In genomic region chr11:116329314-116330210, GRCm38 (mm10) we compare ENCODE assay signal across 9 mouse cellular contexts. TPM values are rescaled to one million over a fixed set of nuclear protein-coding genes. Genes with fewer than 3 reads are reported as not detected.
DNase-seq lines count a peak whose midpoint lies in the region; ATAC-seq and TF ChIP-seq lines count a peak whose summit lies in the region.
"Had no signal": no experiment of that assay in that cellular context is flagged by ENCODE, and none has a peak within 500 bp of the region (broad histone marks: within the 10 kb centered on the region; RNA-seq: fewer than 3 reads in every experiment).

No protein-coding gene starts in this region.

- ATAC-seq in heart, postnatal 0 days (ENCODE audit: insufficient read depth, low read depth), result peak; percentile 47; the same call in 1 of the 2 replicates
- no peak for ATAC-seq in megakaryocyte progenitor cell, adult 5-6 weeks (replicated peaks; ENCODE audit: poor library complexity)

- no peak for TF ChIP-seq EP300 in heart, postnatal 0 days (IDR thresholded peaks at IDR 0.05; ENCODE audit: low read depth)

- H3K36me3 ChIP-seq in heart, postnatal 0 days (replicated peaks; ENCODE audit: control insufficient read depth, insufficient read depth, low read length), result no peaks in the 10 kb centered on the region
- H3K36me3 ChIP-seq in midbrain, embryonic 10.5 days, result no peaks in the 10 kb centered on the region

- TF ChIP-seq CTCF in heart, postnatal 0 days (IDR thresholded peaks at IDR 0.05; ENCODE audit: low read depth), result no peak
- no peak for TF ChIP-seq CTCF in brain, embryonic 14.5 days (IDR thresholded peaks at IDR 0.05; ENCODE audit: borderline replicate concordance, extremely low read depth, insufficient read depth, insufficient read length)

- H3K27me3 ChIP-seq in heart, postnatal 0 days (ENCODE audit: control insufficient read depth, insufficient read depth, low read length), result peaks cover 20% of the 10 kb centered on the region
- H3K27me3 ChIP-seq in midbrain, embryonic 10.5 days (ENCODE audit: low read depth, poor library complexity, severe bottlenecking), result peaks cover 41% of the 10 kb centered on the region

- no peak for TF ChIP-seq POLR2A in brain, embryonic 14.5 days (IDR thresholded peaks at IDR 0.05; ENCODE audit: borderline replicate concordance, extremely low read depth, insufficient read depth, insufficient read length, poor library complexity, severe bottlenecking)

- no peaks in the 10 kb centered on the region for H3K4me1 ChIP-seq in heart, postnatal 0 days (ENCODE audit: control insufficient read depth, insufficient read depth)
- H3K4me1 ChIP-seq in midbrain, embryonic 10.5 days, result peaks cover 72% of the 10 kb centered on the region

- no peaks in the 10 kb centered on the region for H3K9me3 ChIP-seq in heart, postnatal 0 days (replicated peaks; ENCODE audit: control insufficient read depth, low read length)
- H3K9me3 ChIP-seq in midbrain, embryonic 10.5 days (replicated peaks), result no peaks in the 10 kb centered on the region

- no peak overlapping the region for H3K9ac ChIP-seq in heart, postnatal 0 days (replicated peaks; ENCODE audit: low read depth, low read length)

- H3K27ac ChIP-seq in heart, postnatal 0 days (ENCODE audit: low read depth), result no peak overlapping the region
- peak overlapping the region; percentile 86 for H3K27ac ChIP-seq in midbrain, embryonic 10.5 days (replicated peaks)

- no peak overlapping the region for H3K4me3 ChIP-seq in heart, postnatal 0 days (ENCODE audit: low read depth, low read length)
- peak overlapping the region; percentile 20; the same call in 1 of the 2 replicates for H3K4me3 ChIP-seq in midbrain, embryonic 10.5 days
- H3K4me3 ChIP-seq: erythroblast, embryonic 14.5 days had no signal

- no peak for DNase-seq in heart, postnatal 0 days (ENCODE audit: low spot score)
- no peak for DNase-seq in heart, adult 8-10 months (ENCODE audit: low spot score)
- DNase-seq in brain, embryonic 14.5 days (ENCODE audit: low read depth), result peak; percentile 94
- DNase-seq in kidney, adult 8-10 months, result peak; percentile 49 to 63
- DNase-seq in midbrain, embryonic 10.5 days (ENCODE audit: low spot score), result no peak
- DNase-seq in thymus, postnatal 36 days, result no peak
- no peak for DNase-seq in B cell, adult 2 months

- no peak overlapping the region for H3K4me2 ChIP-seq in heart, postnatal 0 days (ENCODE audit: low read depth, low read length)

- WGBS in heart, postnatal 0 days, result 52% methylated on average over 17 of the region's 18 CpGs
- 45% methylated on average over 18 of the region's 18 CpGs for WGBS in midbrain, embryonic 10.5 days

RNA-seq across cellular contexts. Expression of gene Foxj1, which starts 5.6 kb away (rescaled TPM):
- 2.7 TPM in 1 of 2 replicates, not detected in the other for total RNA-seq in heart, postnatal 0 days (2014; rRNA removed; ENCODE audit: low replicate concordance)
- 0.04 and 1.0 TPM in 2 replicates for polyA plus RNA-seq in heart, postnatal 0 days (2015; fragmentation: Nextera tagmentation; extraction: Ambion mirVana)
- total RNA-seq in heart, adult 8-10 months (2022), result under 1 TPM in 1 of 4 experiments, not detected in 3; 0.26 TPM
- polyA plus RNA-seq in brain, embryonic 14.5 days (2012; rRNA removed), result 22.2 and 29.7 TPM in 2 replicates
- 7.1 and 8.4 TPM in 2 replicates for polyA plus RNA-seq in midbrain, embryonic 10.5 days (2016; fragmentation: Nextera tagmentation; extraction: Ambion mirVana)
- not detected in 2 replicates for total RNA-seq in megakaryocyte progenitor cell, adult 5-6 weeks (2015)
- total RNA-seq in megakaryocyte progenitor cell, adult 5-6 weeks (2017), result not detected in 2 replicates

RNA-seq across cellular contexts. Expression of gene Exoc7, which starts 22.5 kb away (rescaled TPM):
- total RNA-seq in heart, postnatal 0 days (2014; rRNA removed; ENCODE audit: low replicate concordance), result 37.6 and 94.7 TPM in 2 replicates
- polyA plus RNA-seq in heart, postnatal 0 days (2015; fragmentation: Nextera tagmentation; extraction: Ambion mirVana), result 43.9 and 48.7 TPM in 2 replicates
- total RNA-seq in heart, adult 8-10 months (2022), result 10 to 100 TPM; 49.0 to 65.8 (median 54.2) TPM
- polyA plus RNA-seq in brain, embryonic 14.5 days (2012; rRNA removed), result 96.1 and 112 TPM in 2 replicates
- polyA plus RNA-seq in midbrain, embryonic 10.5 days (2016; fragmentation: Nextera tagmentation; extraction: Ambion mirVana), result 57.6 and 71.6 TPM in 2 replicates
- 29.1 and 44.3 TPM in 2 replicates for total RNA-seq in megakaryocyte progenitor cell, adult 5-6 weeks (2015)
- 21.7 and 22.1 TPM in 2 replicates for total RNA-seq in megakaryocyte progenitor cell, adult 5-6 weeks (2017)

RNA-seq across cellular contexts. Expression of gene Galr2, which starts 48.8 kb away (rescaled TPM):
- not detected in 2 replicates for total RNA-seq in heart, postnatal 0 days (2014; rRNA removed; ENCODE audit: low replicate concordance)
- polyA plus RNA-seq in heart, postnatal 0 days (2015; fragmentation: Nextera tagmentation; extraction: Ambion mirVana), result 0.05 TPM in 2 replicates
- not detected for total RNA-seq in heart, adult 8-10 months (2022)
- polyA plus RNA-seq in brain, embryonic 14.5 days (2012; rRNA removed), result 0.21 and 0.37 TPM in 2 replicates
- 0.09 and 0.12 TPM in 2 replicates for polyA plus RNA-seq in midbrain, embryonic 10.5 days (2016; fragmentation: Nextera tagmentation; extraction: Ambion mirVana)
- not detected in 2 replicates for total RNA-seq in megakaryocyte progenitor cell, adult 5-6 weeks (2015)
- not detected in 2 replicates for total RNA-seq in megakaryocyte progenitor cell, adult 5-6 weeks (2017)
- polyA plus RNA-seq: erythroblast, embryonic 14.5 days had no signal

RNA-seq across cellular contexts. Expression of gene Srp68, which starts 55.5 kb away (rescaled TPM):
- total RNA-seq in heart, postnatal 0 days (2014; rRNA removed; ENCODE audit: low replicate concordance), result 28.1 and 33.6 TPM in 2 replicates
- 47.8 and 48.2 TPM in 2 replicates for polyA plus RNA-seq in heart, postnatal 0 days (2015; fragmentation: Nextera tagmentation; extraction: Ambion mirVana)
- 10 to 100 TPM; 61.3 to 72.1 (median 66.2) TPM for total RNA-seq in heart, adult 8-10 months (2022)
- polyA plus RNA-seq in brain, embryonic 14.5 days (2012; rRNA removed), result 68.6 and 69.3 TPM in 2 replicates
- polyA plus RNA-seq in midbrain, embryonic 10.5 days (2016; fragmentation: Nextera tagmentation; extraction: Ambion mirVana), result 96.1 and 106 TPM in 2 replicates
- 59.1 and 65.6 TPM in 2 replicates for total RNA-seq in megakaryocyte progenitor cell, adult 5-6 weeks (2015)
- total RNA-seq in megakaryocyte progenitor cell, adult 5-6 weeks (2017), result 63.1 and 67.3 TPM in 2 replicates

Comparison
In these comparisons a context has a peak if more than half of its experiments do, and no peak if none do; other contexts are left out.
1. DNase-seq: peak in brain, embryonic 14.5 days (single experiment) and kidney, adult 8-10 months (2 of 2); none in heart, postnatal 0 days (single experiment), heart, adult 8-10 months (single experiment), midbrain, embryonic 10.5 days (single experiment), thymus, postnatal 36 days (0 of 2) and B cell, adult 2 months (0 of 2).